Mouse (Mus musculus): ENCODE data around the gene Aagab. TPM values are rescaled to one million over a fixed set of nuclear protein-coding genes. Genes with fewer than 3 reads are reported as not detected.

Gene Aagab
- polyA plus RNA-seq, 1 experiment from 2014 or later = 32.6 TPM

GRCm38 (mm10) chr9:63632045-63632444 is 29.6 kb downstream of the Aagab start:
- no peak overlapping the region for H3K4me3 ChIP-seq (replicated peaks; ENCODE audit: low read length)
- 93% methylated on average over 4 of the region's 4 CpGs for WGBS

GRCm38 (mm10) chr9:63632924-63633323 is 30.5 kb downstream of the Aagab start:
- Histone ChIP-seq H3K4me3 (replicated peaks; ENCODE audit: low read length) (no peak overlapping the region), H3K9me3 (replicated peaks; ENCODE audit: control insufficient read depth, low read length) (no peaks in the 10 kb centered on the region), H3K27ac (ENCODE audit: low read length) (peak overlapping the region; percentile 43), H3K4me2 (ENCODE audit: low read depth, low read length) (peak overlapping the region; percentile 25), H3K9ac (ENCODE audit: low read length) (no peak overlapping the region), H3K27me3 (ENCODE audit: control insufficient read depth, insufficient read depth, low read length) (no peaks in the 10 kb centered on the region), H3K36me3 (ENCODE audit: control insufficient read depth, insufficient read depth, low read length) (no peaks in the 10 kb centered on the region), H3K4me1 (ENCODE audit: control insufficient read depth, insufficient read depth, low read length) (peaks cover 10% of the 10 kb centered on the region)
- ATAC-seq (ENCODE audit: insufficient read depth, low FRiP score) = no peak
- 43% methylated on average over 11 of the region's 11 CpGs for WGBS

More at GRCm38 (mm10) chr9:63632045-63632444, 29.6 kb downstream of the Aagab start:
- ATAC-seq (ENCODE audit: insufficient read depth, low FRiP score) = no peak
- Histone ChIP-seq H3K27ac (ENCODE audit: low read length) (no peak overlapping the region), H3K9ac (ENCODE audit: low read length) (no peak overlapping the region), H3K27me3 (ENCODE audit: control insufficient read depth, insufficient read depth, low read length) (no peaks in the 10 kb centered on the region), H3K4me2 (ENCODE audit: low read depth, low read length) (no peak overlapping the region), H3K4me1 (ENCODE audit: control insufficient read depth, insufficient read depth, low read length) (peaks cover 10% of the 10 kb centered on the region), H3K9me3 (replicated peaks; ENCODE audit: control insufficient read depth, low read length) (no peaks in the 10 kb centered on the region), H3K36me3 (ENCODE audit: control insufficient read depth, insufficient read depth, low read length) (no peaks in the 10 kb centered on the region)

GRCm38 (mm10) chr9:63633334-63633733 is 30.9 kb downstream of the Aagab start:
- 51% methylated on average over 7 of the region's 7 CpGs for WGBS
- Histone ChIP-seq H3K4me3 (replicated peaks; ENCODE audit: low read length) (no peak overlapping the region), H3K27me3 (ENCODE audit: control insufficient read depth, insufficient read depth, low read length) (no peaks in the 10 kb centered on the region), H3K4me2 (ENCODE audit: low read depth, low read length) (peak overlapping the region; percentile 25), H3K9ac (ENCODE audit: low read length) (no peak overlapping the region), H3K4me1 (ENCODE audit: control insufficient read depth, insufficient read depth, low read length) (peaks cover 10% of the 10 kb centered on the region), H3K36me3 (ENCODE audit: control insufficient read depth, insufficient read depth, low read length) (no peaks in the 10 kb centered on the region), H3K9me3 (replicated peaks; ENCODE audit: control insufficient read depth, low read length) (no peaks in the 10 kb centered on the region), H3K27ac (ENCODE audit: low read length) (no peak overlapping the region)
- ATAC-seq (ENCODE audit: insufficient read depth, low FRiP score) = no peak

- Histone ChIP-seq H3K4me3 (replicated peaks; ENCODE audit: low read length) (no peak overlapping the region), H3K9me3 (replicated peaks; ENCODE audit: control insufficient read depth, low read length) (no peaks in the 10 kb centered on the region), H3K4me1 (ENCODE audit: control insufficient read depth, insufficient read depth, low read length) (peaks cover 10% of the 10 kb centered on the region), H3K36me3 (ENCODE audit: control insufficient read depth, insufficient read depth, low read length) (no peaks in the 10 kb centered on the region), H3K4me2 (ENCODE audit: low read depth, low read length) (no peak overlapping the region), H3K27me3 (ENCODE audit: control insufficient read depth, insufficient read depth, low read length) (no peaks in the 10 kb centered on the region), H3K27ac (ENCODE audit: low read length) (no peak overlapping the region), H3K9ac (ENCODE audit: low read length) (no peak overlapping the region)
- 73% methylated on average over 7 of the region's 7 CpGs for WGBS
- no peak for ATAC-seq (ENCODE audit: insufficient read depth, low FRiP score)
These were observed 33.7 kb downstream of the Aagab start for GRCm38 (mm10) chr9:63636113-63636512.

DNA sequence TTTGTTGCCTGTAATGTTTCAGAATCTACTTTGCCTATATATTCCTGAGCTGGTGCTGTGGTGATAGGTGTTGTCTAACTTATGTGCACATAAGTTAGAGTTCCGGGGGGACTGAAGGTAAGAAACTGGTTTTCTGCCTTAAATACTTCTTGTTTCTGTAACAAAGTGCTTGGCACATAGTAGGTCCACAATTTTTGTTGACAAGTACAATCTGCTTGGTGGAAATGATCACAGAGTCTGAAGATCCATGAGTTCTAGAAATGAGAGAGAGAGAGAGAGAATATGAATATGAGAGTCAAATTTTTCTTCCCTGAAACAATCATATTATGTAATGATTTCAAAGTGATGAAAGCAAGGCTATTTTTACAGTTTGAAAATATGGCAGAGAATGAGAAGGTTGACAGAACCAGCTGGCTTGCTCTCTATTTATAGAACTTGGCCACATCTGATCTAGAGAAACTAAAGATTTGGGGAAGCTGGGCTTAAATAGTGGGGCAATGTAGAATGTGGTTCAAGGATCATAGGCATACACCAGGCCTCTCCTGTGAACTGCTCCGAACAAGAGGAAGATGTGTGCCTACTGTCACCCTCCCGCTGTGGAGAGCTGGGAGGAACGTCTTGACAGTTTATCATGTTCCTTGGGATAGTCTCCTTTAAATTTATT is 39.7 kb downstream of the Aagab start:
- Histone ChIP-seq H3K27me3 (ENCODE audit: control insufficient read depth, insufficient read depth, low read length) (no peaks in the 10 kb centered on the region), H3K4me1 (ENCODE audit: control insufficient read depth, insufficient read depth, low read length) (no peaks in the 10 kb centered on the region), H3K9me3 (replicated peaks; ENCODE audit: control insufficient read depth, low read length) (no peaks in the 10 kb centered on the region), H3K9ac (ENCODE audit: low read length) (no peak overlapping the region), H3K4me2 (ENCODE audit: low read depth, low read length) (no peak overlapping the region), H3K36me3 (ENCODE audit: control insufficient read depth, insufficient read depth, low read length) (0 out of 2 replicates have a peak, but pooled peaks cover 3% of the 10 kb centered on the region), H3K4me3 (replicated peaks; ENCODE audit: low read length) (no peak overlapping the region), H3K27ac (ENCODE audit: low read length) (no peak overlapping the region)
- no peak for ATAC-seq (ENCODE audit: insufficient read depth, low FRiP score)
- 93% methylated on average over 4 of the region's 4 CpGs for WGBS

DNA sequence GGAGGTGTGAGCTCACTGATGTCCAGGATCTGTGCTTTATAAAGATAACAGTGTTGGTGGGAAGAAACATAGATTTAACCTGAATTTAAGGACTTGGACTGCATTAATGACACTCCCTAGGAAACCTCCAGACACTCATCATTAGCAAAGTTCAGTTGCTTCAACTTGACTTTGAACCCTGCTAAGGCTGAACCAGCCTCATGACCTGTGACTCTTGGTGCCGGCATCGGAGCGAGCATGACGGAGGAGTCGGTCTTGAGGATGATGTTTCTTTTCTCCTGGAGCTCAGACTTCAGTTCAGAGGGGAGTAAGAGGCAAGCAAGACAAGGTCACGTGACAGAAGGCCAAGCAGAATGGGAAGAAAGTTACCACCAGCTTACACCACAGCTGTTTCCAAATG is 41.6 kb downstream of the Aagab start:
- Histone ChIP-seq H3K4me1 (ENCODE audit: control insufficient read depth, insufficient read depth, low read length) (no peaks in the 10 kb centered on the region), H3K4me2 (ENCODE audit: low read depth, low read length) (no peak overlapping the region), H3K27me3 (ENCODE audit: control insufficient read depth, insufficient read depth, low read length) (no peaks in the 10 kb centered on the region), H3K9me3 (replicated peaks; ENCODE audit: control insufficient read depth, low read length) (no peaks in the 10 kb centered on the region), H3K36me3 (ENCODE audit: control insufficient read depth, insufficient read depth, low read length) (0 out of 2 replicates have a peak, but pooled peaks cover 3% of the 10 kb centered on the region), H3K27ac (ENCODE audit: low read length) (no peak overlapping the region), H3K9ac (ENCODE audit: low read length) (no peak overlapping the region), H3K4me3 (replicated peaks; ENCODE audit: low read length) (no peak overlapping the region)
- WGBS = 93% methylated on average over 6 of the region's 6 CpGs
- ATAC-seq (ENCODE audit: insufficient read depth, low FRiP score) = no peak

DNA sequence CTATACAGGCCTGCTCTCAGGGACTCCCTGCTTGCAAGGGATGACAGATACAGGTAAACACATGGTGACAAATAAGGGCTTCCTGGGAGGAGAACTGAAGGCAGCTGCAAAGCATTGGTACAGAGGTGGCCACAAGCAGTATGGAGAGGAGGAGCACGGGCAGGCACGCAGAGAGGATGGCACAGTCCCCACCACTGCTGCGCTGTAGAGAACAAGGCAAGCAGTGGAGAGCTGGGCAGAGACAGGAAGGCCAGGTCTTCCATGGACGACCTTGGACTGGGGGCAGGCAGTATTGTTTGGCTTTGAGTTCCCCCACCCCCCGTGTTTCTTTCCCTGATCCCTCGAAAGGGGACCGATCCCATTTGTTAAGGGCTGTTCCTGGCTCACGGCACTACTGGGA is 42.6 kb downstream of the Aagab start:
- 72% methylated on average over 8 of the region's 8 CpGs for WGBS
- no peak overlapping the region for H3K27ac ChIP-seq (ENCODE audit: low read length)
- H3K4me2 ChIP-seq (ENCODE audit: low read depth, low read length) = no peak overlapping the region
- no peaks in the 10 kb centered on the region for H3K9me3 ChIP-seq (replicated peaks; ENCODE audit: control insufficient read depth, low read length)
- H3K4me3 ChIP-seq (replicated peaks; ENCODE audit: low read length) = no peak overlapping the region
- no peak overlapping the region for H3K9ac ChIP-seq (ENCODE audit: low read length)
- H3K36me3 ChIP-seq (ENCODE audit: control insufficient read depth, insufficient read depth, low read length) = peaks cover 11% of the 10 kb centered on the region; the same call in 1 of the 2 replicates
- no peaks in the 10 kb centered on the region for H3K4me1 ChIP-seq (ENCODE audit: control insufficient read depth, insufficient read depth, low read length)
- no peaks in the 10 kb centered on the region for H3K27me3 ChIP-seq (ENCODE audit: control insufficient read depth, insufficient read depth, low read length)
- ATAC-seq (ENCODE audit: insufficient read depth, low FRiP score) = no peak; the same call in 1 of the 2 replicates

- H3K4me3 ChIP-seq (replicated peaks; ENCODE audit: low read length) = no peak overlapping the region
- H3K36me3 ChIP-seq (ENCODE audit: control insufficient read depth, insufficient read depth, low read length) = peaks cover 11% of the 10 kb centered on the region; the same call in 1 of the 2 replicates
- no peak for ATAC-seq (ENCODE audit: insufficient read depth, low FRiP score)
- no peaks in the 10 kb centered on the region for H3K27me3 ChIP-seq (ENCODE audit: control insufficient read depth, insufficient read depth, low read length)
- WGBS = 77% methylated on average over 9 of the region's 9 CpGs
- H3K27ac ChIP-seq (ENCODE audit: low read length) = no peak overlapping the region
- H3K4me1 ChIP-seq (ENCODE audit: control insufficient read depth, insufficient read depth, low read length) = peaks cover 20% of the 10 kb centered on the region
- H3K4me2 ChIP-seq (ENCODE audit: low read depth, low read length) = no peak overlapping the region
- no peaks in the 10 kb centered on the region for H3K9me3 ChIP-seq (replicated peaks; ENCODE audit: control insufficient read depth, low read length)
- H3K9ac ChIP-seq (ENCODE audit: low read length) = no peak overlapping the region
These were observed 45.4 kb downstream of the Aagab start for GRCm38 (mm10) chr9:63647581-63648519.

DNA sequence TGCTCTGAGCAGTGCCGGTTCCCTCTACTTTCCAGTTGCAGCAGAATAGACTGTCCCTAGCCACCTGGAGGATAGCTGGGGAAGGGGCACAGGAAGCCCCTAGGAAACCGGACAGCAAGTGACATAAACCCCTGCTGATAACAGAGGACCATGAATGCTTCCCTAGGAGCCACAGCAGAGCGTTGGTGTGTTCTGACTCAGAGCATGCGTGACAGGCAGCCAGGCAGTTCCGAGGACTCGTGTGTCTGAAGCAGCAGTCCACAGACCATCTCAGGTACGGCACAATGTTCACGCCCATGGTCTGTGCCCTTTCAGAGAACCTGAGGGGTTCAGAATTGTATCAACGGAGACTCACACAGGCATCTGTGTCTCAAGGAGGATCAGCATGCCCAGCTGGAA is 46.1 kb downstream of the Aagab start:
- no peak overlapping the region for H3K4me3 ChIP-seq (replicated peaks; ENCODE audit: low read length)
- peaks cover 11% of the 10 kb centered on the region; the same call in 1 of the 2 replicates for H3K36me3 ChIP-seq (ENCODE audit: control insufficient read depth, insufficient read depth, low read length)
- H3K27ac ChIP-seq (ENCODE audit: low read length) = no peak overlapping the region
- H3K9ac ChIP-seq (ENCODE audit: low read length) = no peak overlapping the region
- H3K4me2 ChIP-seq (ENCODE audit: low read depth, low read length) = no peak overlapping the region
- no peaks in the 10 kb centered on the region for H3K9me3 ChIP-seq (replicated peaks; ENCODE audit: control insufficient read depth, low read length)
- peaks cover 22% of the 10 kb centered on the region for H3K4me1 ChIP-seq (ENCODE audit: control insufficient read depth, insufficient read depth, low read length)
- no peak for ATAC-seq (ENCODE audit: insufficient read depth, low FRiP score)
- WGBS = 83% methylated on average over 9 of the region's 9 CpGs
- H3K27me3 ChIP-seq (ENCODE audit: control insufficient read depth, insufficient read depth, low read length) = no peaks in the 10 kb centered on the region

Data from stomach, embryonic 16.5 days (tissue).